Comparison of ENCODE assay signal across 8 mouse cellular contexts in the genomic region with DNA sequence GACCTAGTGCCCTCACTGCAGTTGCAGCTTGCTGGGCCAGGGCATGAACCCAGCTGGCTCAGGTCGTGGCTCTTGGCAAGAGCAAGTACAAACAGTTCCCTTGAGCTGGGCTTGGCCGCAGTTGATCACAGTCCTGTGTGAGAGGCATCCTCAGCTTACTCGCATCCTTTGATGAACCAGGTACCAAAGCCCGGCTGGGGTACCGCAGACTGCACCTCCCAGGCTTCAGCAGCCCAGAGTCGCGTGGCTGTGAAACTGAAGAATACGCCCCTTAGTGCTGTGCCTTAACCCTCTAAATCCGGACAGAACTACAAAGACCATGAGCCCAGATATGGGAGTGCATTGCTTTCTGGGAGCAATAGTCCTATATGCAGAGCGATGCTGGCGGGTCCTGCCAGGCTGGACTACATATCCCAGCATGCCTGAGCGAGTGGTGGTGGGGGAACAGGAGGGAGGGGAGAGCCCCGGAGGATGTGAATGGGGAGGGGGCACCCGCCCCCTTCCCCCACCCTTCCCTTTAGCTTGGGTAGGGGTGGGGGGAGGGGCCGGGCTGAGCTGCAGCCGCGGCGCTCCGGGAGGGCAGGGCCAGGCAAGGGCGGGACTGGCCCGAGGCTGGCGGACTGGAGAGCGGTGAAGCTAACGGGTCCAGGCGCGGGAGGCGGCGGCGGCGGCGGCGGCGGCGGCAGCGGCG. TPM values are rescaled to one million over a fixed set of nuclear protein-coding genes. Genes with fewer than 3 reads are reported as not detected.
DNase-seq lines count a peak whose midpoint lies in the region; ATAC-seq and TF ChIP-seq lines count a peak whose summit lies in the region.

TSS of gene St3gal2 (plus strand) at position 582 of the 691 bp plus-strand sequence.

- peak within 1 kb of the TSS; percentile 90 for H3K4me2 ChIP-seq in embryonic facial prominence, embryonic 12.5 days (replicated peaks)
- H3K4me2 ChIP-seq in midbrain, embryonic 12.5 days (replicated peaks) = peak within 1 kb of the TSS; percentile 71

- H3K36me3 ChIP-seq in embryonic facial prominence, embryonic 12.5 days = 0 out of 2 replicates have a peak, but pooled peaks cover 2% of the 10 kb centered on the region
- H3K36me3 ChIP-seq in limb, embryonic 10.5 days = peaks cover 28% of the 10 kb centered on the region
- H3K36me3 ChIP-seq in midbrain, embryonic 12.5 days = no peaks in the 10 kb centered on the region
- H3K36me3 ChIP-seq in small intestine, adult 2 months (ENCODE audit: control insufficient read depth, insufficient read depth, low read length) = no peaks in the 10 kb centered on the region

- TF ChIP-seq POLR2A in small intestine, adult 2 months (IDR thresholded peaks at IDR 0.05; ENCODE audit: low read depth, low read length) = no peak

- no peaks in the 10 kb centered on the region for H3K9me3 ChIP-seq in embryonic facial prominence, embryonic 12.5 days
- H3K9me3 ChIP-seq in limb, embryonic 10.5 days (replicated peaks) = no peaks in the 10 kb centered on the region
- no peaks in the 10 kb centered on the region for H3K9me3 ChIP-seq in midbrain, embryonic 12.5 days

- peak; percentile 90 for DNase-seq in 3134 (ENCODE audit: extremely low read depth, insufficient read length, low spot score)
- DNase-seq in adrenal gland, postnatal 25 days = peak; percentile 76
- DNase-seq in heart, adult 11 months = peak; percentile 99
- DNase-seq in kidney, adult 11 months = peak; percentile 92
- peak; percentile 92 for DNase-seq in limb, embryonic 10.5 days (ENCODE audit: low spot score)

- H3K4me1 ChIP-seq in embryonic facial prominence, embryonic 12.5 days = peaks cover 19% of the 10 kb centered on the region
- peaks cover 39% of the 10 kb centered on the region for H3K4me1 ChIP-seq in limb, embryonic 10.5 days
- peaks cover 23% of the 10 kb centered on the region for H3K4me1 ChIP-seq in midbrain, embryonic 12.5 days
- H3K4me1 ChIP-seq in small intestine, adult 2 months (ENCODE audit: control insufficient read depth, insufficient read depth, insufficient read length, low read length) = peaks cover 3% of the 10 kb centered on the region; the same call in 1 of the 2 replicates

- ATAC-seq in embryonic facial prominence, embryonic 12.5 days (ENCODE audit: insufficient number of reproducible peaks, insufficient read depth, low FRiP score, low TSS enrichment) = peak; percentile 98
- ATAC-seq in midbrain, embryonic 12.5 days (ENCODE audit: low FRiP score, low read depth) = peak; percentile 98

- H3K27ac ChIP-seq in embryonic facial prominence, embryonic 12.5 days = peak within 1 kb of the TSS; percentile 92
- peak within 1 kb of the TSS; percentile 97 for H3K27ac ChIP-seq in limb, embryonic 10.5 days
- peak within 1 kb of the TSS; percentile 77 for H3K27ac ChIP-seq in midbrain, embryonic 12.5 days (replicated peaks)
- H3K27ac ChIP-seq in small intestine, adult 2 months (ENCODE audit: insufficient read depth, low read depth, low read length) = no peak within 1 kb of the TSS

- WGBS in embryonic facial prominence, embryonic 12.5 days = 2% methylated on average over 13 of the region's 36 CpGs
- WGBS in limb, embryonic 10.5 days = 3% methylated on average over 35 of the region's 36 CpGs
- 1% methylated on average over 16 of the region's 36 CpGs for WGBS in midbrain, embryonic 12.5 days
- WGBS in small intestine, adult 2 months = 2% methylated on average over 29 of the region's 36 CpGs

- H3K27me3 ChIP-seq in embryonic facial prominence, embryonic 12.5 days = no peaks in the 10 kb centered on the region
- no peaks in the 10 kb centered on the region for H3K27me3 ChIP-seq in limb, embryonic 10.5 days (ENCODE audit: low read depth, poor library complexity, severe bottlenecking)
- H3K27me3 ChIP-seq in midbrain, embryonic 12.5 days = no peaks in the 10 kb centered on the region
- no peaks in the 10 kb centered on the region for H3K27me3 ChIP-seq in small intestine, adult 2 months (ENCODE audit: control insufficient read depth, insufficient read depth, low read length)

- H3K4me3 ChIP-seq in embryonic facial prominence, embryonic 12.5 days = peak within 1 kb of the TSS; percentile 79
- peak within 1 kb of the TSS; percentile 87 for H3K4me3 ChIP-seq in limb, embryonic 10.5 days
- H3K4me3 ChIP-seq in midbrain, embryonic 12.5 days = peak within 1 kb of the TSS; percentile 81
- H3K4me3 ChIP-seq in small intestine, adult 2 months (ENCODE audit: low read depth, low read length) = peak within 1 kb of the TSS; percentile 64

- H3K9ac ChIP-seq in embryonic facial prominence, embryonic 12.5 days = peak within 1 kb of the TSS; percentile 96
- peak within 1 kb of the TSS; percentile 94 for H3K9ac ChIP-seq in midbrain, embryonic 12.5 days (replicated peaks)

- no peak for TF ChIP-seq CTCF in small intestine, adult 2 months (IDR thresholded peaks at IDR 0.05; ENCODE audit: extremely low read depth, insufficient read length, insufficient replicate concordance, low read depth, low read length)

RNA-seq across cellular contexts. Expression of gene St3gal2, which starts in this region (rescaled TPM):
- 18.3 and 20.4 TPM in 2 replicates for total RNA-seq in adrenal gland, postnatal 25 days (2021)
- 44.6 and 45.5 TPM in 2 replicates for polyA plus RNA-seq in embryonic facial prominence, embryonic 12.5 days (2016; fragmentation: Nextera tagmentation; extraction: Ambion mirVana)
- 42.2 and 42.7 TPM in 2 replicates for polyA plus RNA-seq in limb, embryonic 10.5 days (2016; fragmentation: Nextera tagmentation; extraction: Ambion mirVana)
- 30.7 and 31.6 TPM in 2 replicates for polyA plus RNA-seq in midbrain, embryonic 12.5 days (2016; fragmentation: Nextera tagmentation; extraction: Ambion mirVana)
- 3.6 and 5.9 TPM in 2 replicates for polyA plus RNA-seq in small intestine, adult 2 months (2012; rRNA removed)
